Mouse (Mus musculus) stomach, postnatal 0 days (tissue): ENCODE measurements at regions not wholly inside any gene's neighbourhood (a gene's known extent, or its start where the extent isn't known, plus 50 kb on each side); places are given as distances from the start of the nearest gene placed in this dataset.
A peak's percentile ranks its signal among the peaks of the same experiment; 100 is the strongest.

Experiments used
- ATAC-seq: fragments of 200-750 bp; cut with Nextera tagmentation; 2 replicates; pipeline ENCODE4 v1.8.0; 2017; ENCODE audit not compliant: low FRiP score, low TSS enrichment
- DNase-seq: peaks from one replicate; pipeline ENCODE4 v3.0.0-alpha.2; 2016; ENCODE audit warnings: low spot score
- H3K27ac ChIP-seq: fragments of 300-500 bp; sonication (generic); replicated peaks from 2 replicates; pipeline ENCODE4 v1.5.1; 2014; ENCODE audit warnings: mild to moderate bottlenecking, control low read depth
- H3K27me3 ChIP-seq: fragments of 300-500 bp; sonication (generic); 2 replicates; pipeline ENCODE4 v1.6.1; 2014; ENCODE audit warnings: low read length; ENCODE audit not compliant: control insufficient read depth, insufficient read depth
- H3K36me3 ChIP-seq: fragments of 300-500 bp; sonication (generic); 2 replicates; pipeline ENCODE4 v1.6.1; 2014; ENCODE audit warnings: low read length, mixed read lengths; ENCODE audit not compliant: control insufficient read depth, insufficient read depth
- H3K4me1 ChIP-seq: fragments of 300-500 bp; sonication (generic); replicated peaks from 2 replicates; pipeline ENCODE4 v1.6.1; 2014; ENCODE audit warnings: antibody characterized with exemption; ENCODE audit not compliant: control insufficient read depth, insufficient read depth
- H3K4me2 ChIP-seq: fragments of 300-500 bp; sonication (generic); replicated peaks from 2 replicates; pipeline ENCODE4 v1.6.1; 2014; ENCODE audit warnings: low read depth, mild to moderate bottlenecking, control low read depth, moderate library complexity
- H3K4me3 ChIP-seq: fragments of 300-500 bp; sonication (generic); 2 replicates; pipeline ENCODE4 v1.5.1; 2014; ENCODE audit warnings: low read depth, low read length, control low read depth
- H3K9ac ChIP-seq: fragments of 300-500 bp; sonication (generic); 2 replicates; pipeline ENCODE4 v1.6.1; 2014; ENCODE audit warnings: mild to moderate bottlenecking, low read length, control low read depth, mixed read lengths
- H3K9me3 ChIP-seq: fragments of 300-500 bp; sonication (generic); 2 replicates; pipeline ENCODE4 v1.6.1; 2016; ENCODE audit warnings: low read length; ENCODE audit not compliant: control insufficient read depth
- CTCF ChIP-seq: IDR thresholded peaks from 2 replicates; pipeline ENCODE4 v1.5.1; 2016; ENCODE audit warnings: antibody characterized with exemption, low read depth, mild to moderate bottlenecking, moderate library complexity
- EP300 ChIP-seq: optimal IDR thresholded peaks from 2 replicates; pipeline ENCODE3; 2016; ENCODE audit warnings: antibody characterized with exemption
- WGBS: fragments of 180-500 bp; shearing (Covaris S2); extraction: QIAGEN DNeasy Blood & Tissue Kit; methylation state at CpG from one replicate; pipeline ENCODE4 v1.1.7; 2014; 5-methylcytosine and 5-hydroxymethylcytosine counted together

- 87% methylated on average over 2 of the region's 2 CpGs for WGBS
- DNase-seq (no peak), ATAC-seq (no peak)
- Histone ChIP-seq H3K4me1 (no peaks in the 10 kb centered on the region), H3K9me3 (no peaks in the 10 kb centered on the region), H3K4me2 (no peak overlapping the region), H3K27me3 (no peaks in the 10 kb centered on the region), H3K4me3 (no peak overlapping the region), H3K36me3 (no peaks in the 10 kb centered on the region), H3K27ac (no peak overlapping the region), H3K9ac (no peak overlapping the region)
- TF ChIP-seq CTCF: no peak
- TF ChIP-seq EP300: no peak
Observed at GRCm38 (mm10) chr2:148596966-148597365, 75.4 kb upstream of the Nxt1 start.

- 83% methylated on average over 1 of the region's 1 CpGs for WGBS
- H3K4me2 ChIP-seq: no peak overlapping the region
Observed at GRCm38 (mm10) chr2:148585721-148586335, 86.6 kb upstream of the Nxt1 start.

GRCm38 (mm10) chr2:148582208-148582607 is 90.2 kb upstream of the Nxt1 start:
- Histone ChIP-seq H3K27ac (no peak overlapping the region), H3K4me3 (no peak overlapping the region), H3K27me3 (no peaks in the 10 kb centered on the region), H3K4me2 (no peak overlapping the region), H3K9ac (no peak overlapping the region), H3K4me1 (no peaks in the 10 kb centered on the region), H3K36me3 (no peaks in the 10 kb centered on the region), H3K9me3 (no peaks in the 10 kb centered on the region)
- WGBS: 83% methylated on average over 1 of the region's 1 CpGs
- DNase-seq: no peak
- no peak for ATAC-seq
- TF ChIP-seq EP300 (no peak), CTCF (no peak)

More at GRCm38 (mm10) chr2:148585721-148586335, 86.6 kb upstream of the Nxt1 start:
- Histone ChIP-seq H3K9me3 (no peaks in the 10 kb centered on the region), H3K36me3 (no peaks in the 10 kb centered on the region), H3K27me3 (no peaks in the 10 kb centered on the region), H3K27ac (no peak overlapping the region), H3K9ac (no peak overlapping the region), H3K4me3 (no peak overlapping the region), H3K4me1 (no peaks in the 10 kb centered on the region)
- ATAC-seq (no peak), DNase-seq (no peak)
- TF ChIP-seq EP300: no peak
- TF ChIP-seq CTCF: no peak

GRCm38 (mm10) chr2:148581666-148582065 is 90.7 kb upstream of the Nxt1 start:
- no peaks in the 10 kb centered on the region for H3K27me3 ChIP-seq
- TF ChIP-seq CTCF (no peak), EP300 (no peak)
- 73% methylated on average over 4 of the region's 4 CpGs for WGBS
- H3K27ac ChIP-seq: no peak overlapping the region
- no peak for DNase-seq
- H3K36me3 ChIP-seq: no peaks in the 10 kb centered on the region
- no peaks in the 10 kb centered on the region for H3K4me1 ChIP-seq
- H3K9ac ChIP-seq: no peak overlapping the region
- H3K9me3 ChIP-seq: no peaks in the 10 kb centered on the region
- H3K4me3 ChIP-seq: no peak overlapping the region
- no peak overlapping the region for H3K4me2 ChIP-seq
- ATAC-seq: no peak

GRCm38 (mm10) chr2:148580286-148580966 is 92.0 kb upstream of the Nxt1 start:
- TF ChIP-seq CTCF (peak; percentile 89), EP300 (no peak)
- DNase-seq (peak; percentile 27), ATAC-seq (no peak)

GRCm38 (mm10) chr2:148579564-148579963 is 92.8 kb upstream of the Nxt1 start:
- Histone ChIP-seq H3K36me3 (no peaks in the 10 kb centered on the region), H3K9ac (no peak overlapping the region), H3K27me3 (no peaks in the 10 kb centered on the region), H3K4me3 (no peak overlapping the region), H3K4me1 (no peaks in the 10 kb centered on the region), H3K27ac (no peak overlapping the region), H3K4me2 (no peak overlapping the region), H3K9me3 (no peaks in the 10 kb centered on the region)
- no peak for DNase-seq
- 49% methylated on average over 2 of the region's 2 CpGs for WGBS
- TF ChIP-seq EP300 (no peak), CTCF (no peak)
- ATAC-seq: no peak

More at GRCm38 (mm10) chr2:148580286-148580966, 92.0 kb upstream of the Nxt1 start:
- Histone ChIP-seq H3K27me3 (no peaks in the 10 kb centered on the region), H3K9me3 (no peaks in the 10 kb centered on the region), H3K27ac (no peak overlapping the region), H3K4me2 (no peak overlapping the region), H3K36me3 (no peaks in the 10 kb centered on the region), H3K4me3 (no peak overlapping the region), H3K9ac (no peak overlapping the region), H3K4me1 (no peaks in the 10 kb centered on the region)
- WGBS: 41% methylated on average over 7 of the region's 7 CpGs
